Mouse (Mus musculus): ENCODE results near the gene Izumo4.

Gene Izumo4

DNA sequence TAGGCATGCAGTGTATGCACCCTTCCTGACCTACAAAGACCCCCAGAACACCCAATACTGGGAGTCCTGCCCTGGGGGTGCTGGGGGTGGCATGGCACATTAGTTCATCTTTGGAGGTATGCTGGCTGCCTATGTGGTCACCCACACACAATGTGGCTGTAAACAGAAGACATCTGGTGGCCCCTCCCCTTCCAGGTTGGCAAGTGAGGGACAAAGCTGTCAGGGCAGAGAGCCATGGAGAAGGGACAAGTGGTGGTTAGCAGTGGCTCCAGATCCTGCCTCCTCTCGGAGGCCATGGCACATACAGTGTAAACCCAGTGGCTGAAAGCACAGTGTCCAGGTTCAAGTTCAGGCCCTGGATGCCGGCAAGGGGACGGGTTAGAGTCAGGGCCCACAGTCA, 15.4 kb upstream of the Izumo4 start:
- DNase-seq (ENCODE audit: low spot score in 2 of 2), result no peak

DNA sequence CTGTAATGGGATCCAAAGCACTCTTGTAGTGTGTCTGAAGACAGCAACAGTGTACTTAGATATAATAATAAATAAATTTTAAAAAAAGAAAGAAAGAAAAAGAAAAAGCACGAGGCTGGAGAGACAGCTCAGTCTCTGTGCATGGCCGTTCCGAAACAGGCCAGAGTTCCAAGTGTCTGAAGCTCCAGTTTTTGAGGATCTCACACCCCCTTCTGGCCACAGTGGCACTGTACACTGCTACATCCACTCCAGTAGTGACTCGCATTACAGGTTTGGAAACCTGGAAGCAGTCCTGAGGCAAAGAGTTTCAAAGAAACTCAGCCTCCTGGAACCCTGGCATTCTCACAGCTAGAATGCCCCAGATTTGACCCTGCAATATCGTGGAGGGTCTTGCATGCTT, 14.1 kb upstream of the Izumo4 start:
- DNase-seq (ENCODE audit: low spot score in 2 of 2), result no peak

DNA sequence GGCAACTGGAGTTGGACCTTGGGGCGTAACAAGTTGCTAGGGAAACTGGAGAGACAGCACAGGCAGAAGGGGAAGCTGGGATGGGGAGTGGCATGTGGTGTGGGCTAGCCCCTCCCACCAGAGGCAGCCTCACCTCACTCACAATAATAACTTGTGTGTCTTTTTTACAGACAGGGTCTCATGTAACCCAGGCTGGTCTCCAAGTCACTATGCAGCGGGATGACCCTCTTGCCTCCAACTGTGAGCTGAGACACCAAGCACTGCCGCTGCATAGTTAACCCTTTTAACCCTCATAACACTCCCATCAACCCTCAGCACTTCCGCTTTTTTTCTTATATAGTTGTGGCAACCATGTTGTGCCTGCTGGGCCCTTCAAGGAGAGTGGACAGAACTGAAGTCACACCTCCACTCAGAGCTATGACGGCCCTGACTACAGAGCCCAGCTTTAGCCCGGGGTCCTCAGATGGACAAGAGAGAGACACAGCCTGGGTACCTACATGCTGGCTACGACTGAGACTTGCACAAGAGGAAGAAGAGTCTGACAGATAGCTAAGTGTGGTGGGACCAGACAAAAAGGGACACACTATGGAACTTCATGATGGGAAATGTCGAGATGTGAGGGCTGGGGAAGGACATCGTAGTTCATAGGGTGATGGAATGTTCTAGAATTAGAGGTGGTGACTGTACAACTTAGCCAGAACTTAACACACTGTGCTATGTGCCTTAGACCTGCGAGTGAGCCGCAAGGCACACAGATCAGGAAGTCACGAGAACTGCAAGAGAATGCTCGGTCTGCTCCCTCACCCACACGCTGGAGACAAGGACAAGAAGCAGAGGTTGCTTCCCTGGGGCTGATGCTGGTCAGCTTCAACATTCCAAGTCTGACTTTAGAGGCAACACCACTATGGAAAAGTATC, 9.5 kb upstream of the Izumo4 start:
- no peak for DNase-seq (ENCODE audit: low spot score in 2 of 2)

DNA sequence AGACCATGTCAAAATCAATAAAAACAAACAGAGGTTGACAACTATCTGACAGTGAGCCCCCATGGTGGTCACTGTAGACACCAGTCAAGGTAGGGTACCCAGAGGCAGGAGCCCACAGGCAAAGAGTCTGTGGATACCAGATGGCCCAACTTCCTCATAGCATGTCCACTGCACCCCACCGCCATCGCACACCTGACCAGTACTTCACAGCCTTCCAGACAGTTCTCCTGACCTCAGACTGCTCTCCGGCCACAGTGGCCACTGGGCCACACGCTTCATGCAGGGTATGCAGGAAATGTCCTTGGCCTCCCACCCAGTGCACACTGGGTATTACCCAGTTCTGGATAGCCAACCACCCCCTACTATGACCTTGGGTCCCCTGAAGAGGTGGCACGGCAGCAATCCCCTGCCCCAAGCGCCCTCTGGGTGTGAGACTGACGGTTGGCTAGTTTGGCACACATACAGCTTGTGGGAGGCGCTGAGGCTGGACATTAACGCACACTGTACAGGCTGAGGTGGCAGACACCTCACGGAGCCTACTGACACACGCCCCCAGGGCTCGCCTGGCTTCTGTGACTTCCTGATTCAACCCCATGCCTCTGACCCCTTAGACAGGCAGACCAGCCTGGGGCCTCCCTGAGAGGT, 8.5 kb upstream of the Izumo4 start:
- no peak for DNase-seq (ENCODE audit: low spot score in 2 of 2)

DNA sequence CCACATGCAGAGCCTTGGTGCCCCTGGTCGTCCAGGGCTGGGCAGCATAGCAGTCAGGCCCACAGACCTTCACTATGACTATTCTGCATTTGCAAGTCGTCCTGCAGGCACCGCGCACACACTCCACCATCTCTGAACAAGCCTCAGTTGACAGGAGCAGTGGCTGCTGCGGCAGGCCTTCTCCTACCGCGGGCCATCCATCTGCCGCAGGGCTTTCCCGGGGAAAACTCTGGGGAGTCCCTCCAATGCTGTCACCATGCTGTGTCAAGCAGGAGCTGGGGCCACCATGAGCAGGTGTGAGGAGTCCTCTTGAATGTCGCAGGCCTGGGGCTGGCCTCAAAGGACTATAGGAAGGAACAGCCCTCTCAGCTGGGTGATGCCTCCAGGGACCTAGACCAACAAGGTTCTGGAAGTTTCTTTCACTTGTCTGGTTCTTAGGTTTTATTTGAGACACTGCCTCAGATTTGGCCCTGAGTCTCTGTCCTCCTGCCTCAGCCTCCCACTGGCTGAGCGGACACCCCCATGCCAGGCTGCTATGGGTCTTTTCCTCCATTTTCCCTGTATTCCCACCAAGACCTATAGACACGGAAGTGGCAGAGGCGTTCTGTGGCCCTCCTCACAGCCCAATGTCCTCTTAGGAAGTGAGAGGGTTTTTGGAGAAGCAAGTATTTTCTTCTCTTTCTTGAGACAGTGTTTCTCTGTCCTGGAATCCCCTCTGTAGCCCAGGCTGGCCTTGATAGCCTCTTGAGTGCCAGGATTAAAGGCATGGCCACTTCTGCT, 7.6 kb upstream of the Izumo4 start:
- no peak for DNase-seq (ENCODE audit: low spot score in 2 of 2)

DNA sequence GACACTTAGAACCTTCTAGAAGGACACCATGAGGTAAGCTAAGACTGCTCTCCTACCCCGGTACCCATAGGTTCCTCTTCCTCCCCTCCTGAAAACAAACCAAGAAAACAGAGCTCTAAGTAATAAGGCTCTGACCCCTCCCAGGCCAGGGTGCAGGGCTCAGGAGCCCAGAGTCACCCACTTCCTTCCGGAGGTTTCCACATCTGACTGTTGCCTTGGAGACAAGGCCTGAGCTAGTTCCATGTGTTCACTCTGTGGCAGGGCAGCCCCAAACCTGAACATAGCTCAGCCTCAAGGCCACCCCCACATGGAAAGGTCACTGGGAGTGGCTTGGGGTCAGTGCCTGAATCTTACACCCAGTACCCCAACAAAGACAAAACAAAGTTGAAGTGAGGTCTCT, 6.8 kb upstream of the Izumo4 start:
- no peak for DNase-seq (ENCODE audit: low spot score in 2 of 2)

DNA sequence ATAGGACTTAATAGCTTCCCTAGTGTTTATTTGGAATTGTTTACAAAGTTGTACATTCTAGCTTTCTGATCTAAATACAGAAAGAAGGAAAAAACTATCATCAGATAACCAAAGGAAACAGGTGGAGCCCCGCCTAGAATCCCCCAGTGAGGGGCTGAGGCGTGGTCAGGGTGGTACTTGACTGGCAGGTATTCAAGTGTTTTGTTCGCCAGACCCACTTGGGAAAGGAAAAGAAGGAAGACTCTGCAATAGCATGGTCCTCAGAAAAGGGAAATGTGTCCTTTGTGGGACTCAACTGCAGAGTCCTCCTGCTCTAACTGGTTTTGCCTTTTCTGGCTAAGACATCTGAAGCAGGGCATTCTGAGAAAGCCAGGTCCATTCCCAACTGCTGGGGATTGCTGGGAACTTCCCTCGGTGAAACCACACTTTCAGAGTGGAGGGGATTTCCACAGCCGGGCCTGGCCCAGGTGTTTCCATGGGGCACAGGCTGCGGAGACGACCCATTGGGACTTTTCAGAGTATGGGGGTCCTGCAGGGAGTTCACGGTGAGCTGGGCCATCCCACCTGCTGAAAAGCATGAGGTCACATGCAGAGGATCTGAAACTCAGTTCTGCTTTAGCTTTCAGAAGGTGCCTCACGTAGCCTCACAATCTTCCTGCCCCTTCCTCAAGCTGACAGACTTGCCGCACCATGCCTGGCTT, 6.0 kb upstream of the Izumo4 start:
- no peak for DNase-seq (ENCODE audit: low spot score in 2 of 2)

DNA sequence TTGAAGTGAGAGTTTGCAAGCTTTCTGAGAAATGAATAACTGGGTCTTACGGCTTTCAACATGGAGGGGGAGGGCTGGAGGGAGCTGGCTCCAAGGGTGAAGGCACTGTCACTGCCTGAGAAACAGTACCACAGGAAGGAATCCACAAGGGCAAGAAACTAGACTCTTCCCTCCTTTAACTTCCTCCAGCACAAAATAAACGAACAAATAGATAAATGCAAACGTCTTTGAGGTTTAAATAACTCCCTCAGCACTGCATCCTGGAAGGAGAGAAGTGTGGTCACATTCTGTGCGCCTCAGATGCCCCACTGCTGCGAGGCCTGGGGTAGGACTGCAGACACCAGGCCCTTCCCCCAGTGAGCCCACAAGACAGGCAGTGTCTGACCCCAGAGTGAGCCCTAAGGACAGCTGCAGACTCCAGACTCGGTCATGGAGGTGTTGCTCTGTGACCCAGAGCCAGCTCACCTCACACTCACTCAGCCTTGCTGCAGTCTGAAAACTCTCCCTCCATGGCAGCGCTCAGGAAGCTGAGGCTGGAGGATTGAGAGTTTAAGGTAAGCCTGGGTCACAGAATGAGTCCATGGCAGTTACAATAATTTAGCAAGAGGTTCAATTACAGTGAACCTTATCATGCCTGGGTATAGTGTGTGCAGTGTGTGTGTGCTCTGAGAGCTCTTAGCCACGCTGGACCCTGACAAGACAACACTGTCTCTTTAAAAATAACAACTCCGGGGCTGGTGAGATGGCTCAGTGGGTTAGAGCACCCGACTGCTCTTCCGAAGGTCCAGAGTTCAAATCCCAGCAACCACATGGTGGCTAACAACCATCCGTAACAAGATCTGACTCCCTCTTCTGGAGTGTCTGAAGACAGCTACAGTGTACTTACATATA, 5.2 kb upstream of the Izumo4 start:
- no peak for DNase-seq (ENCODE audit: low spot score in 2 of 2)

DNA sequence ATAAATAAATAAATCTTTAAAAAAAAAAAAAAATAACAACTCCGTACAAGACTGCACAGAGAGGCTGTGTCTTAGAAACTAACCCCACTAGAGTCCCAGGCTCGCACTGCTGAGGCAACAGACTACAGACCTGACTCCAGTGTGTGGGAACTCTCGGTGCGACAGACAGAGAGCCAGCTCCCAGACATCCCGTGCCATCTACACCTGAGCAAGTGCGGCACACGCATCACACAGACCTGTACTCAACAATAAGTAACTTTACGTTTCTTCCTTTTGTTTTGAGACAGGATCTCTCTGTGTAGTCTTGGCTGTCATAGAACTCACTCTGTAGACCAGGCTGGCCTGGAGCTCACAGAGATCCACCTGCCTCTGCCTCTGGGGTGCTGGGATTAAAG, 4.6 kb upstream of the Izumo4 start:
- no peak for DNase-seq (ENCODE audit: low spot score in 2 of 2)

DNA sequence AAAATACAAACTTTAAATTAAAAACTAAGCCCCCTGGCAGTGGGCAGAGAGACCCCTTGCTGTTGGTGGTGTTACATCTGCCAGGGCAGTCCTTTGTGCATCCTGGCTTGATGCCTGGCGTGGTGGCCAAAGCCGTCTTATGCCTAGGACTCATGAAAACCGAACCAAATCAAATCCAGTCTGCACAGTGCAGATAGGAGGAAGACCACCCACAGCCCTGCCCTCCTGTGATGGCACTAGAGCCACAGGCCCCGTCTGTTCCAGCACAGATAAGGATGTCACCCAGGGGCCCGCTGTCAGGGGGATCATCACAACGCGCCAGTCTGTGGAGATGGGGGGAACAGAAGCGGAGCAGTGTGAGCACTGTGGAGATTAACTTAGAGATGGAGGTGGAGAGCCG, 4.2 kb upstream of the Izumo4 start:
- no peak for DNase-seq (ENCODE audit: low spot score in 2 of 2)

DNA sequence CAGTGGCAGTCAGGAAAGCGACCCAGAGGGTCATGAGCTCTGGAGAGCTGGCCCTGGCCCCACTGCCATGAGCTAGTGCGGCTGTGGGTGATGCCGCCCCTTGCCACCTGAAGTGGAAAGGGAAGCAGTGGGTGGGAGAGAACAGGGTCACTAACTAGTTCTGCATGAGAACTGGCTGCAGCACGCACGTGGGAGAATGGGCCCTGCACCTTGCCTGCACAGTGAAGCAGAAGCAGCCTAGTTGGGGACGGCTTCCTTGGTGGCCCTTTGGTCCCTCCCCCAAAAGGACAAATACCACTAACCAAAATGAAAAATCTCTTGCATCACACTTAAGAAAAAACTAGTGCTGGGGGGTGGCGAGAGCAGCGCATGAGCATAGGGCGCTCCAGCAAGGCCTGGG, 3.4 kb upstream of the Izumo4 start:
- DNase-seq (ENCODE audit: low spot score in 2 of 2), result no peak

DNA sequence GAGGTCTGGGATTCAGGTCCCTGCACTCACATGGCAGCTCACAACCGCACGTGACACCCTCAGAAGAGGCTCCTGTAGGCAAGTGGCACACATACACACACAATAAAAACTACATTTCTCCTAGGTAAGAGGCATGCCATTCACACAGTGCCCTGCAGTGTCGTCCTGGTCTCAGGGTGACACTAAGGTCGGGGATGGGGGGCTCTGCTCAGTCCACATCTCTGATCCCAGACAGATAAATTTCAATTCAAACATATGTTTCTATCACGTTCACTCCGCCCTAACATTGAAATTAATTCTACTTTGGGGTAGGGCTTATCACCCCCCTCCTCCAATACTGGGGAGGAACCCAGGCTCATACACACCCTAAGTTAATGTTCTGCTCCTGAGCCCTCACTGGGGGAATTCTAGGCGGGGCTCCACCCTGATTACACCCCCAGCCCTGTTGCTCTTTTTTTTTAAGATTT, 1.9 kb upstream of the Izumo4 start:
- DNase-seq (ENCODE audit: low spot score in 2 of 2), result no peak

DNA sequence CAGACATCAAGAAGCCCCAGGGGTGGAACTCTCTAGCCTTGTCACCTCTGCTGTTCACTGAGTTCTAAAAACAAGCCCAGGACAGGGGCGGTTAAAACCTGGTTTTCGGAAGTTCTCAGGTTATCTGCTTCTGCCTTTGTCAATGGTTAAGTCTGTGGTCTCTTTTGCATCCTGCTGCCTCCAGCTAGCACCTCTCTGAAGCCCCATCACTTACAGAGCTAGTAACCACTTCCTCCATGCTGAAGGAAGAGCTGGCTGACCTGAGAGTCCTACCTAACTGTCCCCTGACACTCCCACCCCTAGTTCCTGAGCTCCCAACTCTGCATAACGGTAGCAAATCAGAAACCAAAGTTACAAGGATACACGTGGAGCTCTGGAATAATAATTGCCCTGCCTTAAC, 1.3 kb upstream of the Izumo4 start:
- no peak for DNase-seq (ENCODE audit: low spot score in 2 of 2)

DNA sequence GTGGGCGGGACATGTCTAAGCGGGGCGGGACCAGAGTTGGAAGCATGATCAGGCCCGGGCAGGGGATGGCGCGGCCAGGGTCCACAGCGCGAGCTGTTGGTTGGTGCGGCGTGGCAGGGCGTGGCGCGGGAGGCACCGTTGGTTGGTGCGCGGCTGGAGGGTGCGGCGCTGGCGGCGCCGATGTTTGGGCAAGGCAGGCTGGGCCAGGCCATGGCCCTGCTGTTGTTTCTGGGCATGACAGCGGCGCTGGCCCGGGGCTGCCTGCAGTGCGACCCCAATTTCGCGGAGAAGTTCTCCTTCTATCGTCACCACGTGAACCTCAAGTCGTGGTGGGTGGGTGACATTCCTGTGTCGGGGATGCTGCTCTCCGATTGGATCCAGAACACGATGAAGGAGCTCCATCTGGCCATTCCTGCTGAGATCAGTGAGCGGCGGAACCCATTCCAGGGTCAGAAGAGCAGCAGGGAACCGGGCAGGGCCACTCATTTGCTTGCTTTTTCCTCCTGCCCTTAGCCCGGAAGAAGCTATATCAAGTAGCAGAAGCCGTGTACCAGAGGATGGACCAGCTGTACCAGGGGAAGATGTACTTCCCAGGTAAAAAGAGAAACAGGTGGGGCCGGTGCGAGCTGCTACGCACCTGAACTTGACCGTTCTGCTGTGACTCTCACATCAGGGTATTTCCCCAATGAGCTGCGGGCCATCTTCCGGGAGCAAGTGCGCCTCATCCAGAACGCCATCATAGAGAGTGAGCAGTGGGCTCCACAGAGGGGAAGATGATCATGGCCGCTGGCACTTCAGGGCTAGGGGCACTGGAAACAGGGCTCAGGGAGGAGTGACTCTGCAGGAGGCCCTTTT, 779 bp downstream of the Izumo4 start:
- DNase-seq (ENCODE audit: low spot score in 2 of 2), result peak; percentile 93 to 95

DNA sequence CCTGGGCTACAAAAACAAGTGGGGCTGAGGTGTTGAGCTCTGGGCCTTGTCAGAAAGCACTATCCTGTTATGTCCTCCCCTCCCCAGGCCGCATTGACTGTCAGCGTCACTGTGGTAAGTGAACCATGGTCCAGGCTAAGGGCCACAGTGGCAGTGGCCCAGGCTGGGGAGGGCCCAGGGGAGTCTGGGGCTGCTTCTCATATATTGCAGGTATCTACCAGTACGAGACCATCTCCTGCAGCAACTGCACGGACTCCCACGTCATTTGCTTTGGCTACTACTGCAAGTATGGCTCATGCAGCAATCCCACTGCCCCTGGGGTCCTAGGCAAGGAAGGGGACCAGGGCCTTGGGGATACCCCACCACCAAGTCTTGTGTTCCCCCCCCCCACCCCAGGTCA, 1.7 kb downstream of the Izumo4 start:
- no peak for DNase-seq (ENCODE audit: low spot score in 2 of 2)

DNA sequence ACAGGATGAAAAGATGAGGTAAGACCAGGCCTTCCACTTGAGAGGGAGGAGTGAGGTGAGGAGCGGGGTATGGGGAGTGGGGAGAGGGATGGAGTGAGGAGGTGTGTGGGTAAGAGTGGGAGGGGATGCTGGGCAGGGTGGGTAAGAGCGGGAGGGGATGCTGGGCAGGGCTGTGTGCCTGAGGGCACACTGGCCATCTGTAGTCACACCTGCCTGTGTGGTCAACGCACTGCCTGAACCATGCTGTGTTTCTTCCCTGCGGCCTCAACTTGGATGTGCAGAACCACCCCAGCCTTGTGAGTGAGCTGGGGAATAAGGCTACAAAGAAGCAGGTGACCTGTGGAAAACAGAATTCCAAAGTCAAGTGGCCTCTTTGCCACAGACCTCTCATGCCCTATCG, 2.4 kb downstream of the Izumo4 start:
- DNase-seq (ENCODE audit: low spot score in 2 of 2), result no peak

DNA sequence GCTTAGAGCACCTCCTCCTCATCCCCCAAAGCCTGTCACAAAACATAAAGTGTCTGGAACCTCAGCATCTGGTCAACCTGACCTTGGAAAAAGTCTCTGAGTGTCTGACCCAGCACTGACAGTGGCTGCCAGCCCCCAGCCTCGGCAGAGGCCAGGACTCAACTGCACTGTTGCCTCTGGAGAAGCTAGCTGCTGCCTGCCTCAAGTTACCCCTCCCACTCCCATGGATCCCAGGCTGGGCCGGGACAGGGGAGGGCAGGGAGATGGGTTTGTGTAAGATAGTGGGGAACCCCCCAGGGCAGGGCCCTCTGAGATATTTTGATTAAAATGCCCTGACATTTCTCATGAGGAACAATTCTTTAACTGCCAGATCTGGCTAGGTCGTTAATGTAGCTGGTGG, 3.0 kb downstream of the Izumo4 start:
- no peak for DNase-seq (ENCODE audit: low spot score in 2 of 2)

DNA sequence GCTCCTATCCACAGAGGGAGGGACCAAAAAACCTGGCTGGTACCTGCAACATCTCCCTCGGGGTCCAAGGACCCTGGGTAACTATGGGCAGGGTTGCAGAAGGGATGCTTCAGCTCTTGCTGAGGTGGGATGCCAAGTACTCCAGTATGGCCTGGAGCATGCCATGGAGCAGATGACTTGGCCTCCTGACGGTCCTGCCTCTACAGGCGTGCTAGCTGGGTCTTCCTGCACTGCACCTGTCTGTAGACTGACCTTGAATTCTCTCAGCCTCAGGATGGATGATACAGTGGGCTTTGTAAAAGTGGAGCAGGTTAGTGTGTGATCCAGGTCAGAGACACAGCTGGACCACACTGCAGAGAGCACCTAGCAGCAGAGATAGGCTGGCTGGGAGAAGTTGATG, 3.5 kb downstream of the Izumo4 start:
- DNase-seq (ENCODE audit: low spot score in 2 of 2), result no peak

DNA sequence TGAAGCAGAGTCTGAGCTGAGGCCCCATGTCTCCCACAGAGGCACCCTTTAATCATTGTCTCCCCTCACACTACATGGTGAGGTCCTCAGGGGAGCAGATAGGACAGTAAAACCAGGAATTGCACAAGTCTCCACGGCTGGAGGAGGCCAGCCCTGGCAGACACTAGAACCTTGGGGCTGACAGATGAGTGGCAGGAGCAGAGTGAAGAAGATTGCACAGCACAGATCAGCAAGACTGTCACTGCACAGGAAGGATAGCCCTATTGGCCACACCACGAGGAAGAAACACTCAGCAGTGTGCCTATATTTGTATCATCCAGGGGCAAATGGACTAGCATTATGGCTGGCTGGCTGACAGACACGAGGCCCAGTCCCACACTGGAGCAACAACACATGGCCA, 8.8 kb downstream of the Izumo4 start:
- DNase-seq (ENCODE audit: low spot score in 2 of 2), result no peak

DNA sequence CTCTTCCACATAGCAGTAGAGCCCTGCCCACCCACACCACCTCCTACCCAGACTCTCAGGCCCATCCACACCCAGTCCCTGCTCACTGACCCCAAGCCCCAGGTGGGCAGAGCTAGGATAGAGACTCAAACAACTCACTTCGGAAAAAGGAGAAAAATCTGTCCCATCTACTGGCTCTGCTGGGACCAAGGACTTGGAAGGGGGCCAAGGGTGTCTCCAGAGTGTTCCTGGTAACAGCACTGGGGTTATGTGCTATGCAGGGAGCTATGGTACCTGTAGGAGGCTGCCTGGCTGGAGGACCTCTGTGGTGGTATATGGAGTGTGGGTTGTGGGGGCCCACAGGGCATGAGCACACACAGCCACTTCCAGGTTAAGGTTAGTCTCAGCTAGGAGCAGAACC, 15.3 kb downstream of the Izumo4 start:
- DNase-seq (ENCODE audit: low spot score in 2 of 2), result no peak

All from frontal cortex, postnatal 10 days (tissue).